Mouse (Mus musculus): ENCODE measurements around the gene Prf1. TPM values are rescaled to one million over a fixed set of nuclear protein-coding genes. Genes with fewer than 3 reads are reported as not detected.

Gene Prf1
- total RNA-seq, 1 experiment, result not detected

- DNase-seq (ENCODE audit: low read depth, low spot score), result no peak
Observed at GRCm38 (mm10) chr10:61308706-61309320, 11.2 kb downstream of the Prf1 start.

GRCm38 (mm10) chr10:61312159-61312558, 14.5 kb downstream of the Prf1 start:
- in situ Hi-C loops (cut with MboI; ENCODE audit: low sequenced_read_pairs in 2 of 2, unreplicated experiment in 2 of 2), result no loop called here
- Histone ChIP-seq H3K4me1 (ENCODE audit: control insufficient read depth in 2 of 2, insufficient read depth in 2 of 2, low read length in 2 of 2, poor library complexity in 1 of 2) (peaks cover 7 to 29% of the 10 kb centered on the region in 2 experiments), H3K36me3 (ENCODE audit: control insufficient read depth, insufficient read depth, low read length, poor library complexity, severe bottlenecking) (no peaks in the 10 kb centered on the region)

More at GRCm38 (mm10) chr10:61308706-61309320, 11.2 kb downstream of the Prf1 start:
- Histone ChIP-seq H3K27ac (ENCODE audit: insufficient read depth, low read depth, low read length, poor library complexity, severe bottlenecking) (no peak overlapping the region), H3K9me3 (ENCODE audit: control insufficient read depth, insufficient read depth, low read depth, low read length) (no peaks in the 10 kb centered on the region), H3K36me3 (ENCODE audit: control insufficient read depth, insufficient read depth, low read length, poor library complexity, severe bottlenecking) (no peaks in the 10 kb centered on the region), H3K4me1 (ENCODE audit: control insufficient read depth in 2 of 2, insufficient read depth in 2 of 2, low read length in 2 of 2, poor library complexity in 1 of 2) (peaks cover 0 to 15% of the 10 kb centered on the region in 2 experiments), H3K4me3 (ENCODE audit: insufficient read depth in 1 of 2, low read depth in 1 of 2, low read length in 2 of 2, poor library complexity in 1 of 2, severe bottlenecking in 1 of 2) (no peak overlapping the region), H3K9ac (ENCODE audit: insufficient read depth, low read depth, low read length, poor library complexity, severe bottlenecking) (no peak overlapping the region)
- in situ Hi-C loops (cut with MboI; ENCODE audit: low sequenced_read_pairs in 2 of 2, unreplicated experiment in 2 of 2), result no loop called here
- TF ChIP-seq CHD2 (IDR thresholded peaks at IDR 0.05; ENCODE audit: low read depth, low read length), result no peak
- no peak for TF ChIP-seq ZC3H11A (IDR thresholded peaks at IDR 0.05; ENCODE audit: borderline replicate concordance, low read depth, low read length)
- TF ChIP-seq MAFK (IDR thresholded peaks at IDR 0.05; ENCODE audit: insufficient read depth, low read depth, low read length), result no peak
- TF ChIP-seq ZNF384 (IDR thresholded peaks at IDR 0.05; ENCODE audit: low read depth, low read length), result no peak
- no peak for TF ChIP-seq HCFC1 (IDR thresholded peaks at IDR 0.05; ENCODE audit: borderline replicate concordance, insufficient read depth, low read length)

GRCm38 (mm10) chr10:61312754-61313153, 15.1 kb downstream of the Prf1 start:
- H3K9ac ChIP-seq (ENCODE audit: insufficient read depth, low read depth, low read length, poor library complexity, severe bottlenecking), result no peak overlapping the region
- TF ChIP-seq CHD2 (IDR thresholded peaks at IDR 0.05; ENCODE audit: low read depth, low read length), result no peak
- no peak for TF ChIP-seq HCFC1 (IDR thresholded peaks at IDR 0.05; ENCODE audit: borderline replicate concordance, insufficient read depth, low read length)
- TF ChIP-seq MAFK (IDR thresholded peaks at IDR 0.05; ENCODE audit: insufficient read depth, low read depth, low read length), result no peak
- no peak for TF ChIP-seq ZNF384 (IDR thresholded peaks at IDR 0.05; ENCODE audit: low read depth, low read length)
- no peak for TF ChIP-seq ZC3H11A (IDR thresholded peaks at IDR 0.05; ENCODE audit: borderline replicate concordance, low read depth, low read length)
- no peak overlapping the region for H3K4me3 ChIP-seq (ENCODE audit: insufficient read depth in 1 of 2, low read depth in 1 of 2, low read length in 2 of 2, poor library complexity in 1 of 2, severe bottlenecking in 1 of 2)
- no peak for DNase-seq (ENCODE audit: low read depth, low spot score)
- no peaks in the 10 kb centered on the region for H3K36me3 ChIP-seq (ENCODE audit: control insufficient read depth, insufficient read depth, low read length, poor library complexity, severe bottlenecking)
- in situ Hi-C loops (cut with MboI; ENCODE audit: low sequenced_read_pairs in 2 of 2, unreplicated experiment in 2 of 2), result no loop called here
- H3K27ac ChIP-seq (ENCODE audit: insufficient read depth, low read depth, low read length, poor library complexity, severe bottlenecking), result no peak overlapping the region
- H3K9me3 ChIP-seq (ENCODE audit: control insufficient read depth, insufficient read depth, low read depth, low read length), result no peaks in the 10 kb centered on the region
- H3K4me1 ChIP-seq (ENCODE audit: control insufficient read depth in 2 of 2, insufficient read depth in 2 of 2, low read length in 2 of 2, poor library complexity in 1 of 2), result peaks cover 7 to 32% of the 10 kb centered on the region in 2 experiments

More at GRCm38 (mm10) chr10:61312159-61312558, 14.5 kb downstream of the Prf1 start:
- Histone ChIP-seq H3K4me3 (ENCODE audit: insufficient read depth in 1 of 2, low read depth in 1 of 2, low read length in 2 of 2, poor library complexity in 1 of 2, severe bottlenecking in 1 of 2) (no peak overlapping the region), H3K9ac (ENCODE audit: insufficient read depth, low read depth, low read length, poor library complexity, severe bottlenecking) (no peak overlapping the region), H3K9me3 (ENCODE audit: control insufficient read depth, insufficient read depth, low read depth, low read length) (no peaks in the 10 kb centered on the region), H3K27ac (ENCODE audit: insufficient read depth, low read depth, low read length, poor library complexity, severe bottlenecking) (no peak overlapping the region)
- DNase-seq (ENCODE audit: low read depth, low spot score), result no peak
- TF ChIP-seq MAFK (IDR thresholded peaks at IDR 0.05; ENCODE audit: insufficient read depth, low read depth, low read length) (no peak), ZC3H11A (IDR thresholded peaks at IDR 0.05; ENCODE audit: borderline replicate concordance, low read depth, low read length) (no peak), HCFC1 (IDR thresholded peaks at IDR 0.05; ENCODE audit: borderline replicate concordance, insufficient read depth, low read length) (no peak), CHD2 (IDR thresholded peaks at IDR 0.05; ENCODE audit: low read depth, low read length) (no peak), ZNF384 (IDR thresholded peaks at IDR 0.05; ENCODE audit: low read depth, low read length) (no peak)

- no peak overlapping the region for H3K4me3 ChIP-seq (ENCODE audit: insufficient read depth in 1 of 2, low read depth in 1 of 2, low read length in 2 of 2, poor library complexity in 1 of 2, severe bottlenecking in 1 of 2)
- in situ Hi-C loops (cut with MboI; ENCODE audit: low sequenced_read_pairs in 2 of 2, unreplicated experiment in 2 of 2), result no loop called here
- no peak overlapping the region for H3K9ac ChIP-seq (ENCODE audit: insufficient read depth, low read depth, low read length, poor library complexity, severe bottlenecking)
- H3K9me3 ChIP-seq (ENCODE audit: control insufficient read depth, insufficient read depth, low read depth, low read length), result no peaks in the 10 kb centered on the region
- TF ChIP-seq ZNF384 (IDR thresholded peaks at IDR 0.05; ENCODE audit: low read depth, low read length), result no peak
- no peak for TF ChIP-seq HCFC1 (IDR thresholded peaks at IDR 0.05; ENCODE audit: borderline replicate concordance, insufficient read depth, low read length)
- TF ChIP-seq MAFK (IDR thresholded peaks at IDR 0.05; ENCODE audit: insufficient read depth, low read depth, low read length), result no peak
- no peak for TF ChIP-seq CHD2 (IDR thresholded peaks at IDR 0.05; ENCODE audit: low read depth, low read length)
- no peak for TF ChIP-seq ZC3H11A (IDR thresholded peaks at IDR 0.05; ENCODE audit: borderline replicate concordance, low read depth, low read length)
- peaks cover 10 to 37% of the 10 kb centered on the region in 2 experiments for H3K4me1 ChIP-seq (ENCODE audit: control insufficient read depth in 2 of 2, insufficient read depth in 2 of 2, low read length in 2 of 2, poor library complexity in 1 of 2)
- no peak overlapping the region for H3K27ac ChIP-seq (ENCODE audit: insufficient read depth, low read depth, low read length, poor library complexity, severe bottlenecking)
- peaks cover 2% of the 10 kb centered on the region; the same call in 1 of the 2 replicates for H3K36me3 ChIP-seq (ENCODE audit: control insufficient read depth, insufficient read depth, low read length, poor library complexity, severe bottlenecking)
- DNase-seq (ENCODE audit: low read depth, low spot score), result no peak
Observed at GRCm38 (mm10) chr10:61313750-61314149, 16.1 kb downstream of the Prf1 start.
